Mouse (Mus musculus) lung, adult 18-20 months (tissue): ENCODE measurements around the gene Plcg1.
A peak's percentile ranks its signal among the peaks of the same experiment; 100 is the strongest.

Experiments
- DNase-seq, 2 experiments: peaks; one replicate each; pipeline ENCODE4 v3.0.0; 2022; ENCODE audit warnings: mixed read lengths in 2 of 2

Gene Plcg1

GRCm38 (mm10) chr2:160771325-160772276 is 40.5 kb downstream of the Plcg1 start:
- DNase-seq, result no peak

- no peak for DNase-seq
Measured at GRCm38 (mm10) chr2:160778034-160778433, 46.9 kb downstream of the Plcg1 start.

DNA sequence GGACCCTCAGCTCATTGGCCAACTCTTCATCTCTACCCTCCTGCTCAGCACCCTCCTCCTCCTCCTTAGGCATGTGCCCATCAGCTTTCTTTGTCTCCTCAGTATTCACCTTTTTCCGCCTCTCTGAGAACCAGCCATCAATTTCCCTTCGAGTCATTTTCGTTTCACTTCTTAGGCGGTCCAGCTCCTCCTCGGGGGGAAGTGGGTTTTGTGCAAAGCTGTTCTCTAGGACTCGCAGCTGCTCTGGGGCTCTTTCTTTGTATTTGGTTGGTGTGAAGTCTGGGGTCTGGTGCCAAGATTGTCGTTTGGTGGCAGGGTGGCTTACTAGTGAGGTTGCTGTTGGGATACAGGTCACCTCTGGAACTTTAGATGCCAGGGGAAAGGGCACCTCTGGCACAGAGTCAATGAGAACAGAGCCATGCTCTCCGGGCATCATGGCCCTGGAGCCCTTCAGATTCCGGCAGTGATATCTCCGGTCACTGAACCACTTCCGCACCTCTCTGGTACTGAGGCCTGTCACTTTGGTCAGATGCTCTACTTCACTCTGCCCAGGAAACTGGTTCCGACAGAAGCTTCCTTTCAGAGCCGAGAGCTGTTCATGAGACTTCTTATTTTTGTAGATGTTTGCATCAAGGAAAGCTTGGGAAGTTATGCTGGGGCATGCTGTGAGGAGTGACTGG is 49.2 kb downstream of the Plcg1 start:
- no peak for DNase-seq

- DNase-seq, result no peak
Measured at GRCm38 (mm10) chr2:160780834-160781219, 49.7 kb downstream of the Plcg1 start.

- no peak for DNase-seq
Measured at GRCm38 (mm10) chr2:160786333-160786732, 55.2 kb downstream of the Plcg1 start.

- no peak for DNase-seq
Measured at GRCm38 (mm10) chr2:160789046-160789445, 57.9 kb downstream of the Plcg1 start.

- DNase-seq, result no peak
Measured at GRCm38 (mm10) chr2:160789741-160790140, 58.6 kb downstream of the Plcg1 start.

GRCm38 (mm10) chr2:160793117-160793516 is 62.0 kb downstream of the Plcg1 start:
- peak in 1 of 2 experiments; percentile 26 for DNase-seq

- DNase-seq, result peak; percentile 81 to 87
Measured at GRCm38 (mm10) chr2:160796973-160797372, 65.9 kb downstream of the Plcg1 start.

GRCm38 (mm10) chr2:160798206-160798605 is 67.1 kb downstream of the Plcg1 start:
- no peak for DNase-seq

GRCm38 (mm10) chr2:160800967-160801366 is 69.9 kb downstream of the Plcg1 start:
- no peak for DNase-seq

DNA sequence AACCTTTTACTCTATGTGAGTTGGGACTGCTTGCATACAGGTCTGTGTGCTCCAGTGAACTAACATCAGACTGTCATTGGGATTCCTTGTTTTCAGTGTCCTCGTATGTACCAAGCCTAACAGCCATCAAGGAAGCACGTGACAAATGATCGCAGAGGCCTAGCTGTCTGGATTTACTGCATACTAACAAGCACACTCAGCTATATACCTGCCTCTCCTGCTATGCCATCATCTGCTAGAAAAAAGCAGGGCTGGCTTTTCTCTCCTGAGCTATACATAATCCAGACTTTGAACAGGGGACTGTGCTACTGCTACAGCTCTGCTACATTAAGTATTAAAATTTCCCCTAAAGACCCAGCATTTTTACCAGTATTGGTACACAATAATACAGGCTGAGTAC is 71.2 kb downstream of the Plcg1 start:
- no peak for DNase-seq

- peak; percentile 28 to 65 for DNase-seq
Measured at GRCm38 (mm10) chr2:160804794-160805527, 73.9 kb downstream of the Plcg1 start.

DNA sequence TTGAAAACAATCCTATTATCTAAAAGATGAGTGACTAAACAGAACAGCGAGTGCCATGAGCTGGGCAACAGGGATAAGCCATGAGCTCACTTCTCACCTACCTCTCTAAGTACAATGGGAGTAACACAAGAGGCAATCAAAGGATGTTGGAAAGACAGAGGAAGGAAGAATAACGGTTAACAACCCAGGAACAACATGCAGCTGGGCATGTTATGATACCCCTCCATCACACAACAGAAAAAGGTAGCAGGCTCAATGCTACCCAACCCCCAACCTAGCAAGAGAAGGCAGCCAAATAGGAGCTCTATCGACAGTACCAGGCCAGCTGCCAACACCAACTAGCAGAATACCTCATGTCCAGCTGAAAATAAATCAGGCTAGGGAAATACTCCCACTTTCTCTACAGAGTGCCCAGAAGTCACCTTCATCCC is 75.0 kb downstream of the Plcg1 start:
- peak; percentile 67 to 71 for DNase-seq

GRCm38 (mm10) chr2:160810376-160810775 is 79.3 kb downstream of the Plcg1 start:
- DNase-seq, result no peak

GRCm38 (mm10) chr2:160810802-160811201 is 79.7 kb downstream of the Plcg1 start:
- DNase-seq, result peak in 1 of 2 experiments; percentile 14
